Mouse (Mus musculus) ES-E14 (cell line): ENCODE data around the gene Habp2.

Experiments
- CHD2 ChIP-seq: IDR thresholded peaks from 2 replicates; pipeline ENCODE4 v1.6.1; 2014; ENCODE audit warnings: mild to moderate bottlenecking, low read depth, low read length, inconsistent platforms
- ZC3H11A ChIP-seq: IDR thresholded peaks from 2 replicates; pipeline ENCODE4 v1.6.1; 2012; ENCODE audit warnings: low read depth, mild to moderate bottlenecking, inconsistent platforms, low read length, borderline replicate concordance
- ZNF384 ChIP-seq: IDR thresholded peaks from 2 replicates; pipeline ENCODE4 v1.6.1; 2012; ENCODE audit warnings: low read depth, low read length, inconsistent platforms

- TF ChIP-seq CHD2 (no peak), ZC3H11A (no peak), ZNF384 (no peak)
Observed at GRCm38 (mm10) chr19:56296668-56297067, 9.7 kb downstream of the Habp2 start.
